Mouse (Mus musculus) MEL (cell line): ENCODE results near the gene Olfr166. TPM values are rescaled to one million over a fixed set of nuclear protein-coding genes. Genes with fewer than 3 reads are reported as not detected.

Source experiments
- DNase-seq: peaks from one replicate; pipeline ENCODE4 v3.0.0; 2011; ENCODE audit warnings: low read depth, low spot score
- H3K27ac ChIP-seq: 2 replicates; pipeline ENCODE4 v1.5.1; 2012; ENCODE audit warnings: low read depth, mild to moderate bottlenecking, control low read depth, low read length, moderate library complexity; ENCODE audit not compliant: control insufficient read depth
- H3K27me3 ChIP-seq, 2 experiments: fragments of 150-350 bp in 1 of 2; sonication (generic) in 1 of 2; 2 replicates each; pipeline ENCODE4 v1.6.1; 2012; ENCODE audit warnings: low read length in 2 of 2, mild to moderate bottlenecking in 2 of 2, improper control_type of control experiment in 1 of 2, moderate library complexity in 1 of 2; ENCODE audit not compliant: insufficient read depth in 2 of 2, control insufficient read depth in 1 of 2
- H3K36me3 ChIP-seq, 2 experiments: 2 replicates each; pipeline ENCODE4 v1.6.1; 2012 to 2014; ENCODE audit warnings: low read length in 2 of 2, improper control_type of control experiment in 1 of 2, inconsistent platforms in 1 of 2, mild to moderate bottlenecking in 1 of 2; ENCODE audit not compliant: insufficient read depth in 2 of 2, control insufficient read depth in 1 of 2
- H3K4me1 ChIP-seq, 2 experiments: fragments of 150-350 bp in 1 of 2; sonication (generic) in 1 of 2; 2 replicates each; pipeline ENCODE4 v1.6.1; 2012; ENCODE audit warnings: low read length in 2 of 2, improper control_type of control experiment in 1 of 2, mild to moderate bottlenecking in 1 of 2; ENCODE audit not compliant: insufficient read depth in 2 of 2, control insufficient read depth in 1 of 2
- H3K4me3 ChIP-seq, 2 experiments: fragments of 150-350 bp in 1 of 2; sonication (generic) in 1 of 2; 2 replicates each; pipeline ENCODE4 v1.5.1; 2012; ENCODE audit warnings: low read depth in 2 of 2, low read length in 2 of 2, mild to moderate bottlenecking in 2 of 2, moderate library complexity in 2 of 2, control low read depth in 1 of 2, improper control_type of control experiment in 1 of 2; ENCODE audit not compliant: control insufficient read depth in 1 of 2, insufficient read depth in 1 of 2
- H3K79me2 ChIP-seq: 2 replicates; pipeline ENCODE4 v1.6.1; 2012; ENCODE audit warnings: mild to moderate bottlenecking, low read length, moderate library complexity; ENCODE audit not compliant: control insufficient read depth, poor library complexity, insufficient read depth
- H3K9ac ChIP-seq: 2 replicates; pipeline ENCODE4 v1.6.1; 2012; ENCODE audit warnings: low read depth, mild to moderate bottlenecking, control low read depth, low read length, moderate library complexity; ENCODE audit not compliant: control insufficient read depth, poor library complexity, severe bottlenecking
- H3K9me3 ChIP-seq: fragments of 150-350 bp; sonication (generic); replicated peaks from 2 replicates; pipeline ENCODE4 v1.6.1; 2012; ENCODE audit warnings: mild to moderate bottlenecking, low read length, improper control_type of control experiment, moderate library complexity; ENCODE audit not compliant: insufficient read depth
- BHLHE40 ChIP-seq: IDR thresholded peaks from 2 replicates; pipeline ENCODE4 v1.6.1; 2012; ENCODE audit warnings: low read depth, mild to moderate bottlenecking, inconsistent platforms, low read length, improper control_type of control experiment, borderline replicate concordance
- CTCF ChIP-seq, 3 experiments: IDR thresholded peaks in 2 of 3; conservative IDR thresholded peaks in 1 of 3; 2 replicates each; pipeline ENCODE4 v1.5.1; 2011 to 2012; ENCODE audit warnings: low read length in 3 of 3, low read depth in 2 of 3, mild to moderate bottlenecking in 2 of 3, improper control_type of control experiment in 1 of 3, inconsistent platforms in 1 of 3, mixed read lengths in 1 of 3, moderate library complexity in 1 of 3; ENCODE audit not compliant: control insufficient read depth in 1 of 3, insufficient read depth in 1 of 3, poor library complexity in 1 of 3, severe bottlenecking in 1 of 3
- ELF1 ChIP-seq: IDR thresholded peaks from 2 replicates; pipeline ENCODE4 v1.6.1; 2014; ENCODE audit warnings: low read depth, mild to moderate bottlenecking, inconsistent platforms, low read length, improper control_type of control experiment, moderate library complexity
- GATA1 ChIP-seq: IDR thresholded peaks from 2 replicates; pipeline ENCODE4 v1.6.1; 2011; ENCODE audit warnings: low read depth, low read length, improper control_type of control experiment
- HCFC1 ChIP-seq: IDR thresholded peaks from 2 replicates; pipeline ENCODE4 v1.6.1; 2012; ENCODE audit warnings: low read depth, mild to moderate bottlenecking, inconsistent platforms, low read length, improper control_type of control experiment, moderate library complexity
- KAT2A ChIP-seq: conservative IDR thresholded peaks from 2 replicates; pipeline ENCODE4 v1.6.1; 2012; ENCODE audit warnings: low read depth, low read length, improper control_type of control experiment, inconsistent platforms
- MAFK ChIP-seq: IDR thresholded peaks from 2 replicates; pipeline ENCODE4 v1.6.1; 2011; ENCODE audit warnings: low read depth, mild to moderate bottlenecking, low read length, improper control_type of control experiment, borderline replicate concordance
- MAX ChIP-seq: IDR thresholded peaks from 2 replicates; pipeline ENCODE4 v1.6.1; 2011; ENCODE audit warnings: low read length, improper control_type of control experiment
- MXI1 ChIP-seq: IDR thresholded peaks from 2 replicates; pipeline ENCODE4 v1.6.1; 2011; ENCODE audit warnings: mild to moderate bottlenecking, low read depth, low read length, improper control_type of control experiment
- NRF1 ChIP-seq: IDR thresholded peaks from 2 replicates; pipeline ENCODE4 v1.6.1; 2014; ENCODE audit warnings: low read depth, mild to moderate bottlenecking, inconsistent platforms, low read length, improper control_type of control experiment, moderate library complexity; ENCODE audit not compliant: poor library complexity, insufficient read depth, severe bottlenecking
- POLR2A ChIP-seq, 2 experiments: IDR thresholded peaks; 2 replicates each; pipeline ENCODE4 v1.6.1; 2011 to 2012; ENCODE audit warnings: low read length in 2 of 2, mild to moderate bottlenecking in 2 of 2, control low read depth in 1 of 2, improper control_type of control experiment in 1 of 2, low read depth in 1 of 2, moderate library complexity in 1 of 2; ENCODE audit not compliant: control insufficient read depth in 1 of 2, insufficient read depth in 1 of 2, poor library complexity in 1 of 2
- RCOR1 ChIP-seq: IDR thresholded peaks from 2 replicates; pipeline ENCODE4 v1.6.1; 2012; ENCODE audit warnings: low read depth, mild to moderate bottlenecking, inconsistent platforms, low read length, improper control_type of control experiment
- SMC3 ChIP-seq: IDR thresholded peaks from 2 replicates; pipeline ENCODE4 v1.6.1; 2011; ENCODE audit warnings: low read depth, low read length, improper control_type of control experiment
- TAL1 ChIP-seq: IDR thresholded peaks from 2 replicates; pipeline ENCODE4 v1.6.1; 2012; ENCODE audit warnings: mild to moderate bottlenecking, inconsistent platforms, low read length, moderate library complexity, mixed read lengths
- TBP ChIP-seq: IDR thresholded peaks from 2 replicates; pipeline ENCODE4 v1.8.0; 2011; ENCODE audit warnings: low read depth, low read length, improper control_type of control experiment
- UBTF ChIP-seq: IDR thresholded peaks from 2 replicates; pipeline ENCODE4 v1.6.1; 2012; ENCODE audit warnings: low read depth, mild to moderate bottlenecking, inconsistent platforms, low read length, improper control_type of control experiment, moderate library complexity, borderline replicate concordance; ENCODE audit not compliant: insufficient read depth
- USF1 ChIP-seq: IDR thresholded peaks from 2 replicates; pipeline ENCODE4 v1.6.1; 2014; ENCODE audit warnings: low read depth, mild to moderate bottlenecking, inconsistent platforms, low read length, improper control_type of control experiment, moderate library complexity
- USF2 ChIP-seq, 2 experiments: IDR thresholded peaks; 2 replicates each; pipeline ENCODE4 v1.6.1; 2011 to 2012; ENCODE audit warnings: improper control_type of control experiment in 2 of 2, low read length in 2 of 2, borderline replicate concordance in 1 of 2, inconsistent platforms in 1 of 2, low read depth in 1 of 2, mild to moderate bottlenecking in 1 of 2; ENCODE audit not compliant: insufficient read depth in 1 of 2
- ZKSCAN1 ChIP-seq: IDR thresholded peaks from 2 replicates; pipeline ENCODE4 v1.6.1; 2012; ENCODE audit warnings: low read depth, mild to moderate bottlenecking, inconsistent platforms, low read length, improper control_type of control experiment, moderate library complexity
- polyA plus RNA-seq, 2 experiments: library from polyadenylated mRNA; stranded (reverse) in 1 of 2; unstranded in 1 of 2; fragments of >175 nt in 1 of 2; fragments of >200 nt in 1 of 2; gene quantifications; 2 replicates each; pipeline versions ENCODE4 v1.2.1 to v1.2.4; 2012; ENCODE audit warnings: low replicate concordance in 2 of 2, low read depth in 1 of 2; ENCODE audit not compliant: insufficient read length in 2 of 2, insufficient read depth in 1 of 2, missing spikeins in 1 of 2
- total RNA-seq: library from RNA; depleted of rRNA; stranded (reverse); fragments of 300-350 nt; gene quantifications from 2 replicates; pipeline ENCODE4 v1.2.3, GENCODE M21; 2012

The Olfr166 gene
- total and polyA plus RNA-seq, 3 experiments: not detected

DNA sequence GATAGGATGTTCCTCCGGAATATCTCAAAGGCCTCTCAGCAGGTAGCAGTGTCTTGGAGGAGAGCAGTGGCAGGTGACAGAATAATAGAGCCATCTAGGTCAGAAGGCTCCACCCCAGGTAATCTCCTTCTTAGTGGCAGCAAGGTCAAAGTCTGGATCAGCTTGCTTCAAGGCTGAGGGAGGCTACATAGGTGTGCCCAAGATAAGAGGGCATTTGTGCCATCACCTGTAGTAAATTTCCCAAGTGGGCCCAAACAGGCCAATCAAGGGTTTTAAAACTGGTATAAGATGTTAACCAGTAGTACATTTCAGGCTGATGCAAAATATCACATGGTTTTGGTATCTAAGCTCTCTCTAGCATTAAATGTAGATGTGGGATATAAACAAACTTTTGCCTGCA is 19.1 kb upstream of the Olfr166 start:
- H3K36me3 ChIP-seq: no peaks in the 10 kb centered on the region
- no peaks in the 10 kb centered on the region for H3K9me3 ChIP-seq
- H3K4me1 ChIP-seq: no peaks in the 10 kb centered on the region
- no peaks in the 10 kb centered on the region for H3K27me3 ChIP-seq
- TF ChIP-seq KAT2A (no peak), USF1 (no peak), ELF1 (no peak), MAFK (no peak), ZKSCAN1 (no peak), MXI1 (no peak), NRF1 (no peak), USF2 (IDR thresholded peaks at IDR 0.05; ENCODE audit: borderline replicate concordance in 1 of 2, insufficient read depth in 1 of 2, low read depth in 1 of 2, low read length in 2 of 2) (no peak), SMC3 (no peak), TBP (no peak), MAX (no peak)
- H3K79me2 ChIP-seq: no peaks in the 10 kb centered on the region
- no peak overlapping the region for H3K4me3 ChIP-seq
- no peak overlapping the region for H3K9ac ChIP-seq
- no peak overlapping the region for H3K27ac ChIP-seq
- DNase-seq: no peak

GRCm38 (mm10) chr16:19522166-19522565 is 38.7 kb downstream of the Olfr166 start, which contains the start of gene Olfr167:
Olfr167 (minus strand) TSS chr16:19522266.
- Histone ChIP-seq H3K4me3 (no peak within 1 kb of the TSS), H3K27ac (no peak within 1 kb of the TSS), H3K9ac (no peak within 1 kb of the TSS), H3K36me3 (no peaks in the 10 kb centered on the region), H3K27me3 (no peaks in the 10 kb centered on the region), H3K79me2 (no peaks in the 10 kb centered on the region), H3K4me1 (no peaks in the 10 kb centered on the region), H3K9me3 (no peaks in the 10 kb centered on the region)
- TF ChIP-seq GATA1 (no peak), TAL1 (no peak), CTCF (IDR thresholded peaks at IDR 0.05 in 2 of 3, conservative IDR thresholded peaks at IDR 0.05 in 1 of 3; ENCODE audit: control insufficient read depth in 1 of 3, insufficient read depth in 1 of 3, low read depth in 2 of 3, low read length in 3 of 3, poor library complexity in 1 of 3, severe bottlenecking in 1 of 3) (no peak), POLR2A (IDR thresholded peaks at IDR 0.05; ENCODE audit: control insufficient read depth in 1 of 2, insufficient read depth in 1 of 2, low read depth in 1 of 2, low read length in 2 of 2, poor library complexity in 1 of 2) (no peak), HCFC1 (no peak), UBTF (no peak), USF2 (IDR thresholded peaks at IDR 0.05; ENCODE audit: borderline replicate concordance in 1 of 2, insufficient read depth in 1 of 2, low read depth in 1 of 2, low read length in 2 of 2) (no peak), ELF1 (no peak), RCOR1 (no peak), BHLHE40 (no peak)
- DNase-seq: no peak
